Mouse (Mus musculus): Measurements from ENCODE around the gene Slc35e2.

Slc35e2 gene

DNA sequence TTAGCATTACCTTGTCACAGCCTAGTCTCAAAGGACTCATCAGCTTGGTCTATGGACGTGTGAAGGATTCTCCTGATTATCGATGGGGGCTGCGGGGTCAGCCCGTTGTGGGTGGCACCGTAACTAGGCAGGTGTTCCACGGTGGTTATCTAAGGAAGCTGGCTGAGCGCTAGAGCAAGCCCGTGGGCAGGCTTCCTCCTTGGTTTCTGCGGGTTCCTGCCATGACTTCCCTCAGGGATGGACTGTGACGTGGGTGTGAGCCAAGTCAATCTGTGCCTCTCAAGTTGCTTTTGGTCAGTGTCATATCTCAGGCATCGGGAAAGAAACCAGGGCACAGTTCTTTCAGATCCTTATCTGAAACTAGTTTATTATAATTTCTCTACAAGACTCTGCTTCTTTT lies 26.3 kb upstream of the Slc35e2 start:
- in situ Hi-C loops (cut with MseI, MboI) = loop anchor here in 1 of 2 experiments (5.0 kb wide), 1 partner anchor 93 kb away; no protein-coding TSS in a partner anchor

DNA sequence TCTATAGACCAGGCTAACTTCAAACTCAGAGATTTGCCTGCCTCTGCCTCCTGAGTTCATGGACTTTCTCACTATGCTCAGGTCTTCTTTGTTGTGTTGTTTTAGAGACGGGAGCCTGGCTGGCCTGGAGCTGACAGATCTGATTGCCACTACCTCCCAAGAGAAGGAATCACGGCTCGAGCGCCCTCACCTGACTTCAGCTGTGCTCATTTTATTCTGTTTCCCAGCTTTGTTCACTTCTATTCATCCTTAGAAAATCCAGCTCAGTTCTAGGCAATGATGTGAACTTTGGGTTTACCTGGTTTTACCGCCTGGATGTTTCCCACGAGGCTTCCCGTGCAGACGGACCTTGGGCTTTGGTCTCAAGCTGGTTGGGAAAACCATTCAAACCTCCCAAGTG lies 25.7 kb upstream of the Slc35e2 start:
- in situ Hi-C loops (cut with MseI, MboI) = loop anchor here in 1 of 2 experiments (5.0 kb wide), 1 partner anchor 93 kb away; no protein-coding TSS in a partner anchor

DNA sequence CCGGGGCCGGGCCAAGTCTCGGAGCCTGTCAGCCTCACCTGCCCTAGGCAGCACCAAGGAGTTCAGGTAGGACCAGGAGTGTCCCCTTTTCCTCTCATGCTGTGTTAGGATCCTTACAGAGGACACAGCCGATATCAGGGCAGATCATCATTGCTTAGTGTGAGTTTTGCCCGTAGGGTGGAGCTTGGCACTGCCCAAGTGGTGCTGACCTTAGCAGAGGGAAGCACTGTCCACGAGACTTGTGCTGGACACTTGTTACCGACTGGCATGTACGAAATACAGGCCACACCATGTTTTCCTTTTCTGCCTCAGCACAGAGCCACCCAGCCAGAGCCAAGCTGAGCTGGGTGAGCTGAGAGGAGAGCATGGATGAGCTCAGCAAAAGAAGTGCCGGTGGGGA lies 24.1 kb upstream of the Slc35e2 start:
- in situ Hi-C loops (cut with MseI, MboI) = loop anchor here in 1 of 2 experiments (5.0 kb wide), 1 partner anchor 95 kb away; no protein-coding TSS in a partner anchor

DNA sequence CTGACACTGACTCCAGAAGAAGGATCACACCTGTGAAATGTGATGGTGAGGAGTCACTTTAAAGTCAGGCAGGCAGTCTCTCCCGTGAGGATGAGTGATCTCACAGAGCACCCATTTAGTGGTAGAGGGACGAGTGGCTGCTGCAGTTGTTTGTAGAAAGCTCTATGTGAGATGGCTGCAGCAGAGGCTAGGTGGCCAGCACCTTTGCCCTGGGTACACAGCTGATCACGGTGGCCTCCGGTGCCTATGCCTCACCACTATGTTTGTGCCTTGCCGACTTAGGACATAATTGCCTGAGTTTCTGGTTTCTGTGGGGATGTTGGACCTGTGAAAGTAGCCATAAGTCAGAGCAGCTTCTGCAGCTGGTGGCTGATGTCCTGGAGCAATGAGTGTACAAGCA lies 23.5 kb upstream of the Slc35e2 start:
- in situ Hi-C loops (cut with MseI, MboI) = loop anchor here in 1 of 2 experiments (5.0 kb wide), 1 partner anchor 95 kb away; no protein-coding TSS in a partner anchor

DNA sequence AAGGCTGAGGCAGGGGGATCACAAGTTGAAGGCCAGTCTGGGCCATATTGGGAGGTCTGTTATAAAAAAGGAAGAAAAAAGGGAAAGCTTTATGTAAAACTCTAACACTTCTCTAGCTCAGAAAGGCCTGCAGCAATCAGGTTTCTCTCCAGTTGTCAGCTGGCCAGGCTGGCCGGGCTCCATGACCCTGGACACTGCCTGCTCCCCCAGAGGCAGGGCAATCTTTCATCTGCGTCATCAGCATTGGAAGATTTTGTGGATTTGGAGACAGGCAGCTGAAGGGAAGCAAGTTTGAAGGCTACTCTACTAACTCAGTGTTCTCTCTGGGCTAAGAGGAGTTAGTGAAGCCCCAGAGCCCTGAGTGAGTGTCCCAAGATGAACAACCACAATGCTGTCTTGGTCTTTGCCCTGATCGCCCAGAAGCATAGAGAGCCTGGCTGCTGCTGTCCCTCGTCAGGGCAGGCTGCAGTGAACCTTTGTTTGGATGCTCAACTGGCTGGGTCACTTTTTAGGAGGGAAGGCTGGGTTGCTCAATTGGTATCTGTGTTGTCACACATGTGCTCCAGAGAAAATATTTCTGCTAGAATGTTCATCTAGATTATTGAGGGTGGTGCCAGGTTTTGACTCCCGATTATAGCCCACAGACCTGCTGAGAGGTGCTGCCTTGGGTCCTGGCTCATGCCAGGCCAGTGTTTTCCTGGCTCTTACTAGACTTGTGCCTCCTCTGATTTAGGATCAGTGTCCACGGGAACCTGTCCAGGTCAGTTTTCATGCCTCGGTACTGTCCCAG lies 22.7 kb upstream of the Slc35e2 start:
- in situ Hi-C loops (cut with MseI, MboI) = loop anchor here in 1 of 2 experiments (5.0 kb wide), 1 partner anchor 96 kb away; no protein-coding TSS in a partner anchor

DNA sequence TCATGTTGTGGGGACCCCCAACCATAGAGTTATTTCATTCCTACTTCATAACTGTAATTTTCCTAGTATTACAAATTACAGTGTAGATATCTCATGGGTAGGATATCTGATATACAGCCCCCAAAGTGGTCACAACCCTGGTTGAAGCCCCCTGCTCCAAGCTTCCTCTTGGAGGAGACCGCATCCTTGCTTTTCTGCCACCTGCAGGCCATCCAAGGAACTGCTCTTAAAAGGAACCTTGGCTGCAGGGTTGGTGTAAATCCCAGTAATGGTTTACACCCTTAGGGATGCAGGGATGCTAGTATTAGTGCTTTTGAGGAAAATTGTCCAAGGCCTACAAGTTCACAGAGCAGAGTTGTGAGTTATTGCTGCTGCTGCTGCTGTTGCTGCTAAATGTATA lies 20.8 kb upstream of the Slc35e2 start:
- in situ Hi-C loops (cut with MseI, MboI) = no loop called here

DNA sequence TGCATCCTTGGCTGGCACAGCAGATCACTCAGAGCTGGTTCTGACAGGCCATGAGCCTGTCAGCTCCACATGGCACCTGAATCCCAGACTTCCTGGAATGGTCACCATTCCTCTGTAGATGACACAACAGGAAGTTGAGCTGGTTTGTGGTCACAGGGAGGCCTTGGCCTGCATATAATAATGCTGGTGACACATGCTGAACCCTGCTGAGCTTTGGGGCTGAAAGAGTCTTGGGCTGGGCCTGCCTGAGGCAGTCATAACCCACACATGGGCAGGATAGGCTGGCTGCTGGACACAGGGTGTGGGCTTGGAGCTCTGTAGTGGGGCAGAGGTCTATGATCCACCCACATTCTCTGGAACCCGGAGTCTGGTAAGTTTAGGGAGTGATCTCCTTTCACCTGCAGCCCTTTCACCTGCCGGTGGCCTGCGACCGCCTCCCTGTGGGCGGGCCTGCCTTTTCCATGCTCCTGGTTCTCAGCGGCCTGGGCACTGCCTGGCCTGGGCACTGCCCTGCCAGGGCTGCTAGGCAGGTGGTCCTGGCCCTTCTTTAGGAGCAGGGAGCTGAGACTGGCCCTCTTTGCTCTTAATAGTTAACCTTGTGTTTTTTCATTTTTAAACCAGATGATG lies 18.8 kb upstream of the Slc35e2 start:
- in situ Hi-C loops (cut with MseI, MboI) = no loop called here

DNA sequence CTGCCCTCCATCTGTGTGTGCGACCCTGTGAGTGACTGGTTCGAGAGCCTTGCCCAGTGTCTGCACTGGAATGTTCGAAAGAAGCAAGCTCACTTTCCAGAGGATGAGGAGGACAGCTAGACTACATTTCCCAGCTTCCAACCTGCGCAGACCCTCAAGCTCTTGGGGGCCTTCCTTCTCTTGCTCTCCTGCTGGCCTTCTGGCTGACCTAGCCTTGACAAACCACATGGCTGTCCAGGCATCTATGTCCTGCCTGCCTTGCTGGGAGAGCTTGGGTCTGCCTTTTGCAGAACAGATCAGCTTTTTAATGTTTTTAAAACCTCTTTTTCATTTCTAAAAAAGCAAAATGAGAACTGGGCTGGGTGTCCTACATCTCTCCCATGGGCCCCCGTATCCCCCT lies 11.9 kb upstream of the Slc35e2 start:
- in situ Hi-C loops (cut with MseI, MboI) = no loop called here

DNA sequence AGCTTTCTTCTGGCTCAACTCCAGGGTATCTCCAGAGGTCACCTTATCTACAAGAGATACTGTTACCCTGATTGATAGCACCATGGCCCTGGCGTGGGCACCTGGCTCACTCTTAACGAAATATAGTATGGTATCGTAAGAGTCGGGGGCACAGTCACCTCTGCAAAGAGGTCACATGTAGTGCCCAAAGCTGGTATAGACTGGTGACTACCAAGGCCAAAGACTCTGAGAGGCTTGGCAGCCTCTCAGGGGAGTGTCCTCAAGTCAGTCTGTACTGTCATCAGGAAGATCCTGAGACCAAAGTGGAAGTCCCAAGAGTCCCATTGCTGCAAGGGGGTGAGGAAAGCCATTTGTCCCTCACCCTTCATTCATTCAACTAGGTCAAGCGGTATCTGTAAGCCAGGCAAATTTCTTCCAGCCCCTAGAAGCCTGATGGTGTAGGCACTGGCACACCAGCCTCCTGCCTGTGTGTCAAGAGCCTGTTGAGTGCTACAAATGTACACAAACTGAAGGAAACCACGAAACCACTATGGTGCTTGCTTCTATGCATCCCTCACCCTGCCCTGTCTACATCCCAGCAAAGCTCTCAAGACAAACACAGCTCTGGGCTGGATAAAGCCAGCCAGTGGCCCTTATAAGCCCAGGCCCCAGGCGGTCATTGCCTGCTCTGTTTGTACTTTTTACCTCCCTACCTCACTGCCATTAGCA lies 10.1 kb upstream of the Slc35e2 start:
- in situ Hi-C loops (cut with MseI, MboI) = no loop called here

DNA sequence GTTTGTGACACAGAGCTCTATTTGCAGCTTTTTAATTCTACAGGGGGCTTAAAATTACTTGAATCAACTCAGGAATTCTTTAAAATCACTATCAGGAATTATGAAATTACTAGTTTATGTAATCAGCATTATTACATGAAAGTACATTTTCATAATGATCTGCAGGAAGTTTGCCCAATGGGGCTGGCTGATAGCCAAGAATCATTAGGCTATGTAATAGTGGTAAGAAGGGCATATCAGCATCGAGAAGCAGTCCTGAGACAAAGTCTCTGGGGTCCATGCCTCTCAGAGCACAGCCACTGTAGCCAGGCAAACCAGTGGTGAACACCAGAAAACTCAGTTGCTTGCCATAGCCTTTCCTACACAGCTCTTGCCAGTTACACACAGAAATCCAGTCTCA lies 7.4 kb upstream of the Slc35e2 start:
- in situ Hi-C loops (cut with MseI, MboI) = no loop called here

DNA sequence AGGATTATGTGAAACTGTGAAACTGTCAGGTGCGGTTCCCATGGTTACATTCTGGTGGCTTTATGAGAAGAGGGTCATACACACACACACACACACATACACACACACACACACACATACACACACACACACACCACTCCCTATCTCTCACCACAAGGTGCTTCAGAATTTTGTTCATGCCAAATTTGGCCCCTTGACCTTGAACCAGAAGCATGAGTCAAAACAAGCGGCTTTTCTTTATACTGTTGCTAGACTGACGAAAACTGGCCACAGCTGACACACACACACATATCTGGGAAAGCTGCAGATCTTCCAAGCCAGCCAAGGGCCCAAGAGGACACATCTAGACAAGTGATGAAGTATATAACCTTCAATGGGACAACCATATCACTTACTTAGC lies 5.4 kb upstream of the Slc35e2 start:
- in situ Hi-C loops (cut with MseI, MboI) = no loop called here

DNA sequence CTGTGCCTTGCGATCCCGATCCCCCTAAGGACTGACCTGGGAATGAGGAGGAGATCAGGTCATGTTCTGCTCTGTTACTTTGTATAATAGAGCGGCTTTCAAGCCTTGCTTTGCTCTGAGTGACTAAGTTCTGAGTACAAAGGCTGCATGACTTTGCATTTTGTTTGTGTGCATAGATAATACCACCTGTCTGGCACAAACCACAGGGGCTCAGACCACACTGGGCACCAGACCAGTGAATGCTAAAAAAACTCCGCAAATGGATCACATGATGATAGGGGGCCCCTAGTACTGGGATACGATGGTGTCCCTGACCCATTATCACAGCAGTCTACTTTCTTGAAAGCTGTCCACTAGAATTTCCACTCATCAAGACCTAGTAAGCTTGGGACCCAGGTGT lies 4.6 kb upstream of the Slc35e2 start:
- in situ Hi-C loops (cut with MseI, MboI) = no loop called here

DNA sequence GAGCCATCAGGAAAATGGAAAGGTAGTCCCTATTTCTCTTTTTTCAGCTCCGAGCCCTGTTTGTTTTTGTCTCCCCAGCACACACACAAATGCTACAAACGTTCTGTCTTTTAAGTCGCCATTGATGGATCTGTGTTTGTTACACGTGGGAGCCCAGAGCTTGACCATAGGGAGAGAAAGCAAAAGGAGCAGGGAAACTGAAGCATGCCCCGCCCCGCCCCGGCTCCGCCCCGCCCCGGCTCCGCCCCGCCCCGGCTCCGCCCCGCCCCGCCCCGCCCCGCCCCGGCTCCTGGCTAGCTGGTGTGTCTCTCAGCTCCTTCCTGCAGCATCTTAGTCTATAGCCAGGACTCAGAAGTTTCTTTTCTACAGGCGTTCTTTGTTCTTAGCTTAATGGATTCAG lies 2.7 kb upstream of the Slc35e2 start:
- in situ Hi-C loops (cut with MseI, MboI) = no loop called here

DNA sequence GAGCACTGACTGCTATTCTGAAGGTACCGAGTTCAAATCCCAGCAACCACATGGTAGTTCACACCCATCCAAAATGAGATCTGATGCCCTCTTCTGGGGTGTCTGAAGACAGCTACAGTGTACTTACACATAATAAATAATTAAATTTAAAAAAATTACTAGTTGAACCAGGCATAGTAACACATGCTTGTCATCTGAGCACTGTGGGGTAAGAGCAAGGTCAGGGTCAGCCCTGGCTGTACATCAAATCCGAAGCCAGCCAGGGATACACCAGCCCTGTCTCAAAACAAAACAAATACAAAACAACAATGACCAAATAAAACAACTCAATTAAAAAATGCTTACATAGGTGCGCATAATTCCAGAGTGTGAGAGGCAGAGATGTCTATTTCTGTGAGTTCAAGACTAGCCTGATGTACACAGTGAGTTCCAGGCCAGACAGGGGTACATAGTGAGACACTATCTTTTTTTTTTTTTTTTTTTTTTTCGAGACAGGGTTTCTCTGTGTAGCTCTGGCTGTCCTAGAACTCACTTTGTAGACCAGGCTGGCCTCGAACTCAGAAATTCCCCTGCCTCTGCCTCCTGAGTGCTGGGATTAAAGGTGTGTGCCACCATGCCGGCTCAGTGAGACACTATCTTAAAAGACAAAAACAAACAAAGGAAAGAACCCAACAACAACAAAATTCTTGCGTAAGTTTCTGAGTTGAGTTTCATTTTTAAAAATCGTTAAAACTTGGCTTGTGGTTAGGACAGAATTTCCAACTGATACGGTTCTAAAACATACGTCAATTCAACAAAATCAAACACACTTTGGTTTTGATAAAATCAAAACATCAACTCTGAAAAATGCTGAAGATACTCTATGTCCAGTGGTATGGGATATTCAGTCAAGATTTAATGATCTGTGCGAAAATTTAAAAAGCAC lies 1.1 kb upstream of the Slc35e2 start:
- in situ Hi-C loops (cut with MseI, MboI) = no loop called here

DNA sequence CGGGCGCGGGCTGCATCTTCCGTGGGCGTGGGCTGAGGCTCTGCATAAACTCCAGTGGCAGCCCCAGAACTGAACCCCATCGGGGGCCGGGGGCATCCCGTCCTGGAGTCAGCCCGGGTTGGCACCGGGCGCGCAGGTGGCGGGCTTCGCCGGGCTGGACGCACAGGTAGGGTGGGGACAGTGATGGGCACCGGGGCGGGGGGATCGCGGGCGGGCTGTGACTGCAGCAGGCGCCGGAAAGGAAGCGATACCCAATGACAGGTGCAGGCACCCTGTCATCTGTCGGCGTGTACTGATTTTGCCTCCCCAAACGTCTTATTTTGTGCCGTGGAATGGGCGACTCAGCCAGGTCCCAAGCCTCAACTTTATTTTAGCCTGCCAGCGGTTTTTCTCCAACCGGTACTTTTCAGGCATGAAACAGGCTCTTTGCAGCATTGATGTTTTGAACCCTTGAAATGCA lies 811 bp downstream of the Slc35e2 start:
- in situ Hi-C loops (cut with MseI, MboI) = no loop called here

DNA sequence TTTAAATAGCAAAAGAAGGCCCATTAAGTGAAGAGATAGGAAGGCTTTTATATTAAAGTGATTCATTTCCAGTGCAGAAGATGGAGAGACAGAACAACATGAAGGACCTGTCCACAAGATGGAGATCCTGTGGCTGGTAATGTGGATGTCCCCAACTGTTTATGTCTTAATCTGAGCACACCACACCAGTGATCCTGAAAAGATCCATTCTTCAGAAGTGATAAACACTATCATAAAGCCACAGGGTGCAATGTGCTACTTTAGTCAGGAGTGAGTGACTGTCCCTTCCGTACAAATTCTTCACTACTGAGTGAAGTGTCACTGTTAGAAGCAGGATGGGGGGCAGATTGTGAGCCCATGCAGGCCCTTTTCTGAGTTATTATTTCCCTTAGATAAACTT lies 1.5 kb downstream of the Slc35e2 start:
- in situ Hi-C loops (cut with MseI, MboI) = no loop called here

DNA sequence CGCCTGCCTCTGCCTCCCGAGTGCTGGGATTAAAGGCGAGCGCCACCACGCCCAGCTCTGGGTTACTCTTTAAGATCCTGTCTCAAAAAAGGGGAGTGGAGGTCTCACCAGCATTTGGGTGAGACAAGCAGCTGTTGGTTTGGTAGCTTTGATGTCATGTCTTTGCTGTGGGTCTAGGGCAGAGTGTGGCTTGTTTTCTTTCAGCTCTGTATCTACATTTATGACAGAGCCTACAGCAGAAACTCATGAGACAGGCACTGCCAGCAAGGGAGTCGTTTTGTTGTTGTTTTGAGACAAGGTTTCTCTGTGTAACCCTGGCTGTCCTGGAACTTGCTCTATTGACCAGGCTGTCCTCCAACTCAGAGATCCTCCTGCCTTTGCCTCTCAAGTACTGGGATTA lies 2.6 kb downstream of the Slc35e2 start:
- in situ Hi-C loops (cut with MseI, MboI) = no loop called here

DNA sequence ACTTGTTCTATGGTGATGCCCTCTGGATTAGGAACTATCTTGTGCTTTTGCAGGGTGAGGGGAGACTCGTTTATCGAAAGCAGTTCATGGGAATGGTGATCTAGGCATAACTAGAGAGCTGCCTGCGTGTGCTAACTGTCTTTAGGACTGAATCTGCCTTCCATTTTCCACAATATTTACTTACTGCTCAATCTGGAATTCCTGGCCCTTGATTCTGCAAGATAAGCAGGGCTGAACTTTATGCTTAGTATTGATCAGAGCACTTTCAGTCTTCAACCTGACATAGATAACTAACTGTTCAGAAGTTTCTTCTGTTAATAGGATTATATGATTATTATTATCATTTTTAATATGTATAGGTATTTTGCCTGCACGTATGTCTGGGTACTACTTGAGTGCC lies 3.9 kb downstream of the Slc35e2 start:
- in situ Hi-C loops (cut with MseI, MboI) = no loop called here

DNA sequence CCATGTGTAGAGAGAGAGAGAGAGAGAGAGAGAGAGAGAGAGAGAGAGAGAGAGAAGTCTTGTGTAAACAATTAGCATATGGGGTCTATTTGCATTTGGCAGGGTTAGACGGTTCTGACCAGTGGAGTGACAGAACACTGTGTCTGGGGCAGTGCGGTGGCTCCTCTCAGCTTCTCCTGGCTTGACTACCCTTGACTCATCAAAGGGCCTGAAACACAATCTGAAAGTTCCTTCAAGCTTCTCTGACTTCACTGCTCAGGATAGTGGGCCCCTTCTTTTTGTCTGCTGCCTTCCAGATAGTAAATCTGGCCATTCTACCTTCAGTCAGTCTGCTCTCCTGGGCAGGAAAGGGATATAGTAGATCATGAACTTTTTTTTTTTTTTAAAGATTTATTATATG lies 5.6 kb downstream of the Slc35e2 start:
- in situ Hi-C loops (cut with MseI, MboI) = no loop called here

DNA sequence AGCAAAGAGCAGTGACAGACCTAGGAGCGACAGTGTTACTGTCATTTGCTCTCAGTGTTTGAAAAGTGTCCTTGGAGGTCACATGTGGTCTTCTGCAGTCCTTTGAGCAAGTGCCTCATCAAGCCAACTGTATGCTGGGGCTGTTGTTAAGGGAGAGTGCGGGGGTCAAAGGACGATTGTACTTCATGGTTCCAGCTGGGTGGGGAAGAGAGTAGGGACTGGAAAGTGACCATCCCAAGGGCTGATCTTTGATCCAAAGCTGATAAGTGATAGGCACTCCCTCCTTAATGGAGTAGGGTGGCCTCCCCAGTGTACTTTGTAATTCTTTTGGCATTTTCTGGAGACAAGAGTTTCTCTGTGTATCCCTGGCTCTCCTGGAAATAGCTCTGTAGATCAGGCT lies 10.6 kb downstream of the Slc35e2 start:
- in situ Hi-C loops (cut with MseI, MboI) = no loop called here

DNA sequence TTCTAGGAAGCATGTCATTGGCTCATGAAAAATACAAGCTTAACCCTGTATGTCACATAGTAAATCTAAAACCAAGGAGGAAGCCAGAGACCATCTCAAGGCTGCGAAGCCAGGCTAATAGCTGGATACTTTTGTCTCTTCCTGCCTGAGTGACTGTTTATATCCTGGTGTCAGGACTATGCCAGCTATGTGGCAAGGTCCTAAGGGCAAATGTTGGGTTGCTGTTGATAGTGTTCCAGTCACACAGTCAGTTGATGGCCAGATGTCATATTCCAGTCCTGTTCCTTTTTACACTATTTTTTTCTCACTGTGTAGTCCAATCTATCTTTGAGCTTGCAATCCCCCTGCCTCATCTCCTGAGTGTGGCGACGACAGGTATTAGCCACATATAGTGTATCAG lies 12.0 kb downstream of the Slc35e2 start:
- in situ Hi-C loops (cut with MseI, MboI) = no loop called here
